In genomic region chr8:111682521-111682920, GRCm38 (mm10) we compare ENCODE assay signal across 36 mouse cellular contexts. TPM values are rescaled to one million over a fixed set of nuclear protein-coding genes. Genes with fewer than 3 reads are reported as not detected.
"Had no signal": no experiment of that assay in that cellular context is flagged by ENCODE, and none has a peak within 500 bp of the region (broad histone marks: within the 10 kb centered on the region; RNA-seq: fewer than 3 reads in every experiment).

No protein-coding gene starts in this region.

- ATAC-seq: hindbrain, postnatal 0 days; inflammation-experienced regulatory T-cells, adult 6 months; intestine, embryonic 15.5 days; intestine, postnatal 0 days had no signal

- H3K27ac ChIP-seq: gastrocnemius, adult 2 months; heart, adult 2 months; heart, embryonic 13.5 days; heart, embryonic 15.5 days; hindbrain, embryonic 10.5 days; hindbrain, embryonic 13.5 days; hindbrain, embryonic 15.5 days; hindbrain, postnatal 0 days; intestine, embryonic 15.5 days; left cerebral cortex, adult 2 months; limb, embryonic 10.5 days; limb, embryonic 12.5 days; liver, embryonic 13.5 days; liver, embryonic 15.5 days had no signal

- H3K9ac ChIP-seq: heart, embryonic 13.5 days; heart, embryonic 15.5 days; hindbrain, embryonic 13.5 days; hindbrain, embryonic 15.5 days; intestine, embryonic 15.5 days; limb, embryonic 12.5 days; liver, embryonic 13.5 days; liver, embryonic 15.5 days had no signal

- H3K4me3 ChIP-seq: gastrocnemius, adult 2 months; heart, adult 2 months; heart, embryonic 13.5 days; heart, embryonic 15.5 days; hindbrain, embryonic 10.5 days; hindbrain, embryonic 13.5 days; hindbrain, embryonic 15.5 days; intestine, embryonic 15.5 days; left cerebral cortex, adult 2 months; limb, embryonic 10.5 days; limb, embryonic 12.5 days; liver, embryonic 13.5 days; liver, embryonic 15.5 days had no signal

- DNase-seq: gastrocnemius, adult 2 months; gastrocnemius, postnatal 10 days; gastrocnemius, postnatal 25 days; heart, adult 11 months; heart, adult 2 months; heart, postnatal 14 days; heart, postnatal 4 days; kidney, adult 18-20 months; kidney, adult 8-10 months; kidney, postnatal 10 days; layer of hippocampus, adult 9-11 months; liver; liver, embryonic 13.5 days had no signal

- H3K4me1 ChIP-seq: heart, embryonic 13.5 days; heart, embryonic 15.5 days; hindbrain, embryonic 15.5 days; intestine, embryonic 15.5 days; limb, embryonic 12.5 days; liver, embryonic 13.5 days; liver, embryonic 15.5 days had no signal

- H3K4me2 ChIP-seq: heart, embryonic 11.5 days; heart, embryonic 13.5 days; heart, embryonic 15.5 days; hindbrain, embryonic 13.5 days; hindbrain, embryonic 15.5 days; intestine, embryonic 15.5 days; limb, embryonic 12.5 days; liver, embryonic 11.5 days; liver, embryonic 13.5 days; liver, embryonic 15.5 days had no signal

- H3K36me3 ChIP-seq: heart, embryonic 13.5 days; heart, embryonic 15.5 days; hindbrain, embryonic 10.5 days; hindbrain, embryonic 13.5 days; hindbrain, embryonic 15.5 days; intestine, embryonic 15.5 days; limb, embryonic 10.5 days; limb, embryonic 12.5 days; liver, embryonic 13.5 days; liver, embryonic 15.5 days had no signal

- H3K9me3 ChIP-seq: heart, embryonic 13.5 days; heart, embryonic 15.5 days; hindbrain, embryonic 10.5 days; hindbrain, embryonic 13.5 days; hindbrain, embryonic 15.5 days; intestine, embryonic 15.5 days; limb, embryonic 10.5 days; limb, embryonic 12.5 days; liver, embryonic 13.5 days; liver, embryonic 15.5 days had no signal

- H3K27me3 ChIP-seq: heart, embryonic 13.5 days; heart, embryonic 15.5 days; hindbrain, embryonic 13.5 days; hindbrain, embryonic 15.5 days; intestine, embryonic 15.5 days; limb, embryonic 12.5 days had no signal

RNA-seq across cellular contexts. Expression of gene Ctrb1, which starts 8.3 kb away (rescaled TPM):
- total RNA-seq: gastrocnemius, adult 2 months; gastrocnemius, postnatal 10 days; gastrocnemius, postnatal 25 days; heart, adult 2 months; heart, postnatal 14 days; heart, postnatal 4 days; hindbrain, postnatal 0 days; layer of hippocampus, adult 18-20 months; layer of hippocampus, adult 8-10 months; layer of hippocampus, postnatal 25 days; left cerebral cortex, adult 2 months; left cerebral cortex, postnatal 14 days; left cerebral cortex, postnatal 36 days had no signal
- polyA plus RNA-seq: heart, embryonic 11.5 days; heart, embryonic 13.5 days; heart, postnatal 0 days; hindbrain, embryonic 10.5 days; hindbrain, embryonic 13.5 days; hindbrain, postnatal 0 days; inflammation-experienced regulatory T-cells, adult 6 months; kidney, embryonic 14.5 days; kidney, embryonic 16.5 days; limb, embryonic 10.5 days; limb, embryonic 12.5 days; liver, embryonic 11.5 days had no signal
